Mouse (Mus musculus): ENCODE measurements around the gene 1700019A02Rik. TPM values are rescaled to one million over a fixed set of nuclear protein-coding genes. Genes with fewer than 3 reads are reported as not detected.

Gene 1700019A02Rik
- polyA plus RNA-seq, 1 experiment from 2014 or later: not detected

DNA sequence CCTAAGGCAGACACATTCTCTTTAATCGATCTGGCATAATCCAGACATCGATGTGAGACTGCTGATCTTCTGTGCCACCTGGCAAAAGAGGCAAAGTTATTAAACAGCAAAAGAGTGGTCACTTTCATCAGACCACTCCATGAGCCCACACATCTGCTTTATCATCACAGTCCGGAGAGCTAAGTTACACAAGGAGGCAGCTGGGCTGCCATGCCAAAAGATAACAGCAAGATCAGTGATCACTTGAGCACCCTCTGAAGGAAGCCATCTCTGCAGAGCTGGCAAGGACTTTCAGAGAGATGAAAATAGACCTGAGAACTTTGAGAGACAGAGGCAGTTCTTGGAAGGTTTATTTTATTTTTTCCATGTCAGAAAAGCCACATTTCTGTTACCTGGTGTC, 7.1 kb upstream of the 1700019A02Rik start:
- no peak for DNase-seq (ENCODE audit: low spot score)
- WGBS: 89% methylated on average over 3 of the region's 3 CpGs

DNA sequence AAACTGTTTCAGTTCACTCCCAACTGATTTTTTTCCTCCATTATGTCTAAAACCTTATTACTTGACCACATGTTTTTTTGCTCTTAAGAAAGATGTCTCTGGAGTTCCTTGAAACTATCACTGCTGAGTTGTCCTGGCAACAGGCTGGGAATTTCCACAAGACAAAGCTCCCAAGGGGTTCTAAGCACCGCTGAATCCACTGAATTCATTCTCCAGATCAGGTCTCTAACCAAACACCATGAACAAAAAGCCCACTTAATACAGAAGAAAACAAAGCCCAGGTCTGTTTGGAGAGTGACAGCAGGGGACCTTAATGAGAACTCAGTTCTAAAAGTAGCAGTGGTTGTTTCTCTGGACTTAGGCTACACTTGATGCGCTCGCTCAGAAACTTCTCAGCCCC, 3.8 kb upstream of the 1700019A02Rik start:
- no peak for ATAC-seq (replicated peaks; ENCODE audit: low FRiP score, low read depth)
- no peaks in the 10 kb centered on the region for H3K36me3 ChIP-seq (ENCODE audit: insufficient read depth, low read length)
- TF ChIP-seq CTCF (IDR thresholded peaks at IDR 0.05; ENCODE audit: low read depth): no peak
- H3K4me1 ChIP-seq (replicated peaks; ENCODE audit: insufficient read depth, low read length): no peaks in the 10 kb centered on the region
- no peak overlapping the region for H3K27ac ChIP-seq
- no peak overlapping the region for H3K4me2 ChIP-seq (ENCODE audit: low read length)
- DNase-seq (ENCODE audit: low spot score): no peak
- 78% methylated on average over 3 of the region's 3 CpGs for WGBS
- no peaks in the 10 kb centered on the region for H3K27me3 ChIP-seq (ENCODE audit: insufficient read depth, low read length)
- no peaks in the 10 kb centered on the region for H3K9me3 ChIP-seq (replicated peaks; ENCODE audit: low read length)
- no peak overlapping the region for H3K9ac ChIP-seq (ENCODE audit: low read depth, low read length)
- no peak overlapping the region for H3K4me3 ChIP-seq (replicated peaks; ENCODE audit: low read depth, low read length)

More for the DNA sequence above, 7.1 kb upstream of the 1700019A02Rik start:
- Histone ChIP-seq H3K36me3 (ENCODE audit: insufficient read depth, low read length) (no peaks in the 10 kb centered on the region), H3K27ac (no peak overlapping the region), H3K4me1 (replicated peaks; ENCODE audit: insufficient read depth, low read length) (no peaks in the 10 kb centered on the region), H3K9me3 (replicated peaks; ENCODE audit: low read length) (no peaks in the 10 kb centered on the region), H3K27me3 (ENCODE audit: insufficient read depth, low read length) (no peaks in the 10 kb centered on the region), H3K4me2 (ENCODE audit: low read length) (no peak overlapping the region), H3K9ac (ENCODE audit: low read depth, low read length) (no peak overlapping the region), H3K4me3 (replicated peaks; ENCODE audit: low read depth, low read length) (no peak overlapping the region)
- TF ChIP-seq CTCF (IDR thresholded peaks at IDR 0.05; ENCODE audit: low read depth): no peak
- no peak for ATAC-seq (replicated peaks; ENCODE audit: low FRiP score, low read depth)

DNA sequence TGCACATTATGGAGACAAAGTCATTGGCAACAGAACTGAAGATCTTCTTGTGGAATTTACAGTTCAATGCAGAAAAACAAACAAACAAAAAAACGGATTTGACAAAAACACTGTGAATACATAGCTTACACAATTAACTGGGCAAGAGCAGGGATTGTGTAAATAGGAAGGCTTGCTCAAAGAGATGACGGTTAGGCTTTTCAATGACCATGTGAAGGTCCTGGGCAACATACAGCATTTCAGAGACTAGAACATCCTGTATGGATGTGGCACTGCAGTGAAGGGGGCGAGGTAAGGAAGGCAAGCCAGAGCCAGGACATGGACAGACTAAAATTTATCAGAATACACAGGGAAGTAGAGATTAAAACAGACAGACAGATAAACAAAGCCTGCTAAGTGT, 2.2 kb upstream of the 1700019A02Rik start:
- H3K9ac ChIP-seq (ENCODE audit: low read depth, low read length): no peak overlapping the region
- H3K4me2 ChIP-seq (ENCODE audit: low read length): no peak overlapping the region
- H3K9me3 ChIP-seq (replicated peaks; ENCODE audit: low read length): no peaks in the 10 kb centered on the region
- no peaks in the 10 kb centered on the region for H3K36me3 ChIP-seq (ENCODE audit: insufficient read depth, low read length)
- ATAC-seq (replicated peaks; ENCODE audit: low FRiP score, low read depth) (no peak), DNase-seq (ENCODE audit: low spot score) (no peak)
- H3K27me3 ChIP-seq (ENCODE audit: insufficient read depth, low read length): no peaks in the 10 kb centered on the region
- no peaks in the 10 kb centered on the region for H3K4me1 ChIP-seq (replicated peaks; ENCODE audit: insufficient read depth, low read length)
- 80% methylated on average over 3 of the region's 3 CpGs for WGBS
- no peak overlapping the region for H3K27ac ChIP-seq
- no peak for TF ChIP-seq CTCF (IDR thresholded peaks at IDR 0.05; ENCODE audit: low read depth)
- H3K4me3 ChIP-seq (replicated peaks; ENCODE audit: low read depth, low read length): no peak overlapping the region

DNA sequence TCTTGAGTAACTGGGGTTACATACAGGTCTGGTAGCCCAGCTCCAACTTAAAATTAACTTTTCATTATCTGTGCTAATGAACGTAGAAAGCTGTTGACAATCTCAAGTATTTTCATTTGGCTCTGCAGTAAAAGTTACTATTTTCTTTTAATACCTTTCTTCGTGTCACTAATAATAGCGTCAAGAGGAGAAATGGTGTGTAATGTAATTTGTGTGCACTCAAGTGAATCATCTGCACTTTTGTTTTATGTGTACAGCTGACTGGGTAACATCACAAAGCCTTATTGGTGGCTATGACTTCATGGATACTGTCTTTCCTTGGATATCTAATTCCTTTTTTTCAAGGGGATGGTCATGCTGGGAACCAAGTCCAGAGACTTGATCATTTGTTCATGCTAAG, 1.1 kb downstream of the 1700019A02Rik start:
- Histone ChIP-seq H3K36me3 (ENCODE audit: insufficient read depth, low read length) (no peaks in the 10 kb centered on the region), H3K27me3 (ENCODE audit: insufficient read depth, low read length) (no peaks in the 10 kb centered on the region), H3K27ac (no peak overlapping the region), H3K4me3 (replicated peaks; ENCODE audit: low read depth, low read length) (no peak overlapping the region), H3K9me3 (replicated peaks; ENCODE audit: low read length) (no peaks in the 10 kb centered on the region), H3K4me1 (replicated peaks; ENCODE audit: insufficient read depth, low read length) (no peaks in the 10 kb centered on the region), H3K4me2 (ENCODE audit: low read length) (no peak overlapping the region), H3K9ac (ENCODE audit: low read depth, low read length) (no peak overlapping the region)
- DNase-seq (ENCODE audit: low spot score) (no peak), ATAC-seq (replicated peaks; ENCODE audit: low FRiP score, low read depth) (no peak)
- no peak for TF ChIP-seq CTCF (IDR thresholded peaks at IDR 0.05; ENCODE audit: low read depth)
- 88% methylated on average over 3 of the region's 3 CpGs for WGBS

DNA sequence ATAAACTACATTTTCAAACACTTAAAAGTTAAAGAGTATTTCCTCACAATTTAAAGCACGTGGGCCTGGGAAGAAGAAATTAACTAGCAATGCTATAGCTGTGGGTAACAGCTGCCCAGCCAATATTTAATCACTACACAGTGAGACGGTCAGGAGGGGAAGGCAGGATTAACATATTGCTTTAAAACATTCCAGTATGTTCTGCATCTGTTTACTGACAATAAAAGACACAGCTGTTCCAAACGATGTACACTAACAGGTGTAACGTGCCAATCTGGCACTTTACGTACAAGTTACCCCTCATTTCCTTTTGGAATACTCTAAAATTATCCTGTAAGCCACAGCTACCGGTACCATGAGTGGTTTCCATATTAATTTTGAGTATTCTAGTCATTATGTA, 29.7 kb downstream of the 1700019A02Rik start:
- Histone ChIP-seq H3K4me3 (replicated peaks; ENCODE audit: low read depth, low read length) (no peak overlapping the region), H3K27ac (no peak overlapping the region), H3K9me3 (replicated peaks; ENCODE audit: low read length) (no peaks in the 10 kb centered on the region), H3K9ac (ENCODE audit: low read depth, low read length) (no peak overlapping the region), H3K36me3 (ENCODE audit: insufficient read depth, low read length) (no peaks in the 10 kb centered on the region), H3K27me3 (ENCODE audit: insufficient read depth, low read length) (no peaks in the 10 kb centered on the region), H3K4me2 (ENCODE audit: low read length) (no peak overlapping the region), H3K4me1 (replicated peaks; ENCODE audit: insufficient read depth, low read length) (no peaks in the 10 kb centered on the region)
- DNase-seq (ENCODE audit: low spot score) (no peak), ATAC-seq (replicated peaks; ENCODE audit: low FRiP score, low read depth) (no peak)
- TF ChIP-seq CTCF (IDR thresholded peaks at IDR 0.05; ENCODE audit: low read depth): no peak
- 73% methylated on average over 6 of the region's 6 CpGs for WGBS

DNA sequence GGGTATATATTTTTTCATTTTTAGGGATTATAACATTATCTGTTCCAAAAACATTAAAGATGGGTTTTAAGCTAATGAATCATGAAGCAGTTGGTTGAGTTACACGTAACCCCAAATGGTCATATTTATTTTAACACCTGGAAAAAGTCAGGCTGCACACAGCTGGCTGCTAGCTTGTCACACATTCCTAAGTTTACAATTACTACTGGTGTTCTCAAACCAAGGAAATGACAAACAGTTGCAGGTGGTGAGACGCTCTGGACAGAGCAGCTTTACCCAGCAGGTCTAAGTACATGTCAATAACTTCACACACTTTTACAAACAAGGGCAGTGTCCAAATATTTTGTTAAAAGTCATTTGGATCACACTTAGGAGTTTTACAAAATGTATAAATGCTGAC, 64.4 kb downstream of the 1700019A02Rik start:
- H3K36me3 ChIP-seq (ENCODE audit: insufficient read depth, low read length): no peaks in the 10 kb centered on the region
- H3K4me1 ChIP-seq (replicated peaks; ENCODE audit: insufficient read depth, low read length): no peaks in the 10 kb centered on the region
- 25% methylated on average over 2 of the region's 2 CpGs for WGBS
- H3K9me3 ChIP-seq (replicated peaks; ENCODE audit: low read length): no peaks in the 10 kb centered on the region
- no peak for TF ChIP-seq CTCF (IDR thresholded peaks at IDR 0.05; ENCODE audit: low read depth)
- H3K27ac ChIP-seq: no peak overlapping the region
- ATAC-seq (replicated peaks; ENCODE audit: low FRiP score, low read depth): no peak
- no peak overlapping the region for H3K9ac ChIP-seq (ENCODE audit: low read depth, low read length)
- no peak overlapping the region for H3K4me3 ChIP-seq (replicated peaks; ENCODE audit: low read depth, low read length)
- no peak for DNase-seq (ENCODE audit: low spot score)
- no peak overlapping the region for H3K4me2 ChIP-seq (ENCODE audit: low read length)
- H3K27me3 ChIP-seq (ENCODE audit: insufficient read depth, low read length): no peaks in the 10 kb centered on the region

DNA sequence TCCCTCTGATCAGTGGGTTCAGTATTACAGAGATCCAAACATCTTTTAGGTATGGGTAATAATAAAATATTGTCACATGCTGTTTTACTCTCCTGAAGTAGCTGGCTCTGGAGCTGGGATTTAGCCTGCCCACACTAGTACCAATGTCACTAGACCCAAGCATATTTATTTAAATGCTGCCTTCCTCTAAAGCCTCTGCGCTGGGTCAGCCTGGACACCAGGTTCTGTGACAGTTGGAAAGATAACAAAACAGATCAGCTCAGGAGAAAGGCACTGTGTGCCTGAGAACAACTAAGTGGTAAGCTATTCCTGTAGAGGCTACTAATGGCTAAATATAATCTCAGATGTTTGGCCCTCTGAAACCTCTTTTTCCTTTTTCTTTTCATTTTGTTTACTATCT, 76.9 kb downstream of the 1700019A02Rik start:
- no peaks in the 10 kb centered on the region for H3K27me3 ChIP-seq (ENCODE audit: insufficient read depth, low read length)
- H3K4me2 ChIP-seq (ENCODE audit: low read length): no peak overlapping the region
- no peaks in the 10 kb centered on the region for H3K9me3 ChIP-seq (replicated peaks; ENCODE audit: low read length)
- no peaks in the 10 kb centered on the region for H3K36me3 ChIP-seq (ENCODE audit: insufficient read depth, low read length)
- DNase-seq (ENCODE audit: low spot score) (no peak), ATAC-seq (replicated peaks; ENCODE audit: low FRiP score, low read depth) (no peak)
- no peak overlapping the region for H3K4me3 ChIP-seq (replicated peaks; ENCODE audit: low read depth, low read length)
- 79% methylated on average over 1 of the region's 1 CpGs for WGBS
- H3K27ac ChIP-seq: no peak overlapping the region
- TF ChIP-seq CTCF (IDR thresholded peaks at IDR 0.05; ENCODE audit: low read depth): no peak
- no peak overlapping the region for H3K9ac ChIP-seq (ENCODE audit: low read depth, low read length)
- no peaks in the 10 kb centered on the region for H3K4me1 ChIP-seq (replicated peaks; ENCODE audit: insufficient read depth, low read length)

Other genes starting within 250 kb of the 1700019A02Rik start
- 8.1 and 10.2 TPM in 2 replicates for gene 1700019D03Rik, start 167.5 kb downstream of the 1700019A02Rik start, polyA plus RNA-seq (2015; fragmentation: Nextera tagmentation; extraction: Ambion mirVana)
- 0.05 TPM in 1 of 2 replicates, not detected in the other for gene Mstn, start 126.0 kb downstream of the 1700019A02Rik start, polyA plus RNA-seq (2015; fragmentation: Nextera tagmentation; extraction: Ambion mirVana)
- 11.7 and 12.9 TPM in 2 replicates for gene Pms1, start 109.4 kb upstream of the 1700019A02Rik start, polyA plus RNA-seq (2015; fragmentation: Nextera tagmentation; extraction: Ambion mirVana)
- 38.3 and 39.3 TPM in 2 replicates for gene Ormdl1, start 109.5 kb upstream of the 1700019A02Rik start, polyA plus RNA-seq (2015; fragmentation: Nextera tagmentation; extraction: Ambion mirVana)
- not detected in 2 replicates for gene Gm28778, start 109.5 kb upstream of the 1700019A02Rik start, polyA plus RNA-seq (2015; fragmentation: Nextera tagmentation; extraction: Ambion mirVana)
- gene Osgepl1, start 126.0 kb upstream of the 1700019A02Rik start, polyA plus RNA-seq (2015; fragmentation: Nextera tagmentation; extraction: Ambion mirVana): 22.4 and 23.8 TPM in 2 replicates
- gene Asdurf, start 165.0 kb upstream of the 1700019A02Rik start, polyA plus RNA-seq (2015; fragmentation: Nextera tagmentation; extraction: Ambion mirVana): 5.4 and 11.5 TPM in 2 replicates
- 0.22 and 0.26 TPM in 2 replicates for gene Gm28551, start 165.0 kb upstream of the 1700019A02Rik start, polyA plus RNA-seq (2015; fragmentation: Nextera tagmentation; extraction: Ambion mirVana)
- gene Asnsd1, start 165.1 kb upstream of the 1700019A02Rik start, polyA plus RNA-seq (2015; fragmentation: Nextera tagmentation; extraction: Ambion mirVana): 62.4 and 64.0 TPM in 2 replicates

All from kidney, postnatal 0 days (tissue).